Mouse (Mus musculus) heart, embryonic 11.5 days (tissue): ENCODE results near the gene Swi5. TPM values are rescaled to one million over a fixed set of nuclear protein-coding genes. Genes with fewer than 3 reads are reported as not detected.
"Not testable (repeated sequence)": the region's sequence is repeated elsewhere in the genome, so short reads cannot be mapped to it uniquely, and the experiment has no call there.

Experiments
- ATAC-seq: fragments of 200-750 bp; cut with Nextera tagmentation; replicated peaks from 2 replicates; pipeline ENCODE4 v1.8.0; 2017; ENCODE audit warnings: moderate library complexity; ENCODE audit not compliant: insufficient number of reproducible peaks, low FRiP score, low TSS enrichment
- H3K27ac ChIP-seq: fragments of 300-500 bp; sonication (generic); 2 replicates; pipeline ENCODE4 v1.5.1; 2014; ENCODE audit warnings: mild to moderate bottlenecking, low read depth, low read length
- H3K27me3 ChIP-seq: fragments of 300-500 bp; sonication (generic); 2 replicates; pipeline ENCODE4 v1.6.1; 2014; ENCODE audit warnings: mild to moderate bottlenecking, low read length, mixed read lengths; ENCODE audit not compliant: control insufficient read depth, insufficient read depth
- H3K36me3 ChIP-seq: fragments of 300-500 bp; sonication (generic); 2 replicates; pipeline ENCODE4 v1.6.1; 2014; ENCODE audit warnings: mild to moderate bottlenecking, low read length, moderate library complexity, mixed read lengths; ENCODE audit not compliant: control insufficient read depth, insufficient read depth
- H3K4me1 ChIP-seq: fragments of 300-500 bp; sonication (generic); 2 replicates; pipeline ENCODE4 v1.6.1; 2014; ENCODE audit warnings: low read length; ENCODE audit not compliant: control insufficient read depth, insufficient read depth
- H3K4me2 ChIP-seq: fragments of 300-500 bp; sonication (generic); 2 replicates; pipeline ENCODE4 v1.6.1; 2014; ENCODE audit warnings: mild to moderate bottlenecking, moderate library complexity
- H3K4me3 ChIP-seq: fragments of 300-500 bp; sonication (generic); 2 replicates; pipeline ENCODE4 v1.5.1; 2014; ENCODE audit warnings: low read depth, low read length
- H3K9ac ChIP-seq: fragments of 300-500 bp; sonication (generic); 2 replicates; pipeline ENCODE4 v1.6.1; 2014; ENCODE audit warnings: mild to moderate bottlenecking, low read depth, low read length, moderate library complexity
- H3K9me3 ChIP-seq: fragments of 300-500 bp; sonication (generic); replicated peaks from 2 replicates; pipeline ENCODE4 v1.6.1; 2016; ENCODE audit warnings: low read length; ENCODE audit not compliant: control insufficient read depth
- WGBS: fragments of 180-500 bp; shearing (Covaris S2); extraction: QIAGEN DNeasy Blood & Tissue Kit; methylation state at CpG from one replicate; pipeline ENCODE4 v1.1.7; 2014; ENCODE audit not compliant: insufficient replicate concordance; 5-methylcytosine and 5-hydroxymethylcytosine counted together
- polyA plus RNA-seq: library from polyadenylated mRNA; unstranded; fragments of >200 nt; fragmentation: Nextera tagmentation; extraction: Ambion mirVana; gene quantifications from 2 replicates; pipeline ENCODE4 v1.2.1, GENCODE M21; 2014

The Swi5 gene
- polyA plus RNA-seq, 1 experiment from 2014 or later: 125 TPM

DNA sequence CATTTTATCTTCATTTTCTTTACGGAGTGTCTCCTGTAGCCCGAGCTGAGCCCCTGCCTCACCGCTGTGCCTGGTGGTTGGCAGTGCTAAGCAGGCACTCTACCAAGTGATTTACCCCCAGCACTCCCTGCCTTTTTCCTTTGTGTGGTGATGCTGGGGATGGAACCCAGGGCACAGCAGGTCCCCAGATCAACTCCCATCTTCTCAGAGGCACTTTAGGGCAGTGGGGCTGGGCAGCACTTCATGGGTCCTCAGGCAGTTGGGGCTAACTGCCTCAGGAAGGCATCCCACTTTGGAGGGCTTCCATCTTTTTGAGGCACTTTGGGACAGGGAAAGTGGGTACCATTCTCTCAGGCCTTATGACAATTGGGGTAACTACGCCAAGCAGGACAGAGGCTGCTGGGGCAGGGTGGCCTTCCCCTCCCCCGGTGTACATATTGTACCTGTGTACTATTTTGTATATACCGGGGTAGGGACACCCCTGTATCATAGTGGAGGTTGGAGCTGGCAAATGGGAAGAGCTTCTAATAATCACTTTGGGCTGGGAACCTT, 19.4 kb upstream of the Swi5 start:
- 77% methylated on average over 6 of the region's 6 CpGs for WGBS
- H3K4me2 ChIP-seq: no peak overlapping the region
- no peaks in the 10 kb centered on the region for H3K9me3 ChIP-seq
- peaks cover 10% of the 10 kb centered on the region for H3K4me1 ChIP-seq
- no peak overlapping the region for H3K27ac ChIP-seq
- H3K27me3 ChIP-seq: peaks cover 4% of the 10 kb centered on the region
- ATAC-seq: no peak
- H3K4me3 ChIP-seq: no peak overlapping the region
- peaks cover 44% of the 10 kb centered on the region for H3K36me3 ChIP-seq
- no peak overlapping the region for H3K9ac ChIP-seq

DNA sequence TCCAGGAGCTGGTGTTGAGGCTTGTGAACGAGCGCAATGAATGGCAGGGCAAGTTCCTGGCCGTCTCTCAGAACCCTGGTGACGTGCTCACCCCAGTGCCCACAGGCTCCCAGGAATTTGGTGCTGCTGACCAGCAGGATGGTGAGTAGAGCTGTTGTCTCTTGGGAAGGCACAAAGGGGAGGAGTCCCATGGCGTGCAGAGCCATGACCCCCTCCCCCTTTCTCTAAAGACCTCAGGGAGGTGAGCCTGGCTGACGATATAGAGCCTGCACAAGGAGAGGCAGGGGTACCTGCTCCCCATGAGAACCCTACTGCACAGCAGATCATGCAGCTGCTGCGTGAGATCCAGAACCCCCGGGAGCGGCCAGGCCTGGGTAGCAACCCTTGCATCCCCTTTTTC, 18.3 kb upstream of the Swi5 start:
- Histone ChIP-seq H3K36me3 (peaks cover 49% of the 10 kb centered on the region), H3K4me2 (no peak overlapping the region), H3K27me3 (peaks cover 4% of the 10 kb centered on the region; the same call in 1 of the 2 replicates), H3K9me3 (no peaks in the 10 kb centered on the region), H3K4me3 (no peak overlapping the region), H3K9ac (no peak overlapping the region), H3K4me1 (no peaks in the 10 kb centered on the region; the same call in 1 of the 2 replicates), H3K27ac (no peak overlapping the region)
- 86% methylated on average over 9 of the region's 9 CpGs for WGBS
- ATAC-seq: no peak

DNA sequence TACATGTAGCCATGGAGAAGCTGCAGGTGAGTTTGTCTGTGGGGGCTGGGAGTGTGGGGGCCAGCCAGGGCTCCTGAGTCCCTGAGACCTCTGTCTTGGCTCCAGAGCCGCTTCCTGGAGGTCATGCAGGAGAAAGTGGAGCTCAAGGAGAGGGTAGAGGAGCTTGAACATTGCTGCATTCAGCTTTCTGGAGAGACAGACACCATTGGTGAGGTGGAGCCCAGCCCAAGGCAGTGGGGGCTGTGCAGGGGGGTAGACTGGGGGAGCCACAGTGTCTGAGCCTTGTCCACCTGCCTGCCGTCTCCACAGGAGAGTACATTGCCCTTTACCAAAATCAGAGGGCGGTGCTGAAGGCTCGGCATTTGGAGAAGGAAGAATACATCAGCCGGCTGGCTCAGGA, 17.8 kb upstream of the Swi5 start:
- no peak overlapping the region for H3K4me2 ChIP-seq
- H3K4me3 ChIP-seq: no peak overlapping the region
- no peaks in the 10 kb centered on the region for H3K4me1 ChIP-seq
- peaks cover 4% of the 10 kb centered on the region; the same call in 1 of the 2 replicates for H3K27me3 ChIP-seq
- H3K27ac ChIP-seq: no peak overlapping the region
- WGBS: 87% methylated on average over 5 of the region's 5 CpGs
- no peaks in the 10 kb centered on the region for H3K9me3 ChIP-seq
- H3K36me3 ChIP-seq: peaks cover 50% of the 10 kb centered on the region
- ATAC-seq: no peak
- H3K9ac ChIP-seq: no peak overlapping the region

- ATAC-seq: 0 out of 2 replicates have a peak, but pooled peaks have one; percentile 29
- Histone ChIP-seq H3K4me2 (no peak overlapping the region), H3K27ac (no peak overlapping the region), H3K36me3 (peaks cover 53% of the 10 kb centered on the region), H3K9ac (no peak overlapping the region), H3K27me3 (no peaks in the 10 kb centered on the region), H3K9me3 (no peaks in the 10 kb centered on the region), H3K4me1 (no peaks in the 10 kb centered on the region), H3K4me3 (no peak overlapping the region)
- WGBS: 58% methylated on average over 8 of the region's 8 CpGs
Observed at GRCm38 (mm10) chr2:32304145-32304832, 16.4 kb upstream of the Swi5 start.

DNA sequence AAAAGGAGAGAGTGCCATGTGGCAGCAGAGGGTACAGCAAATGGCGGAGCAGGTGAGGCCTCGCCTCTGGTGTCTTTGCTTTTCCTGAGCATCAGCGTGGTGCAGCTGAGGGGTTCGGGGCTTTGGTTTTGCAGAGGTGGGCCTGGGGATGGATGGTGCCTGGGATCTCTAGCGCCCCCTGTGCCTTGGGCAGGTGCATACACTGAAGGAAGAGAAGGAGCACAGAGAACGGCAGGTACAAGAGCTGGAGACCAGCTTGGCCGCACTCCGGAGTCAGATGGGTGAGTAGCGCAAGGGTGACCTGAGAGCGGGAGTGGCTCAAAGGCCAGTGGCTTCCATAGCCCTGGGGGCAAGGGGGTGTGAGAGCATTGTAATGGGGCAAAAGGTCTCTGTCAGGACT, 15.1 kb upstream of the Swi5 start:
- Histone ChIP-seq H3K4me3 (no peak overlapping the region), H3K9ac (no peak overlapping the region), H3K4me1 (no peaks in the 10 kb centered on the region), H3K9me3 (no peaks in the 10 kb centered on the region), H3K36me3 (peaks cover 56% of the 10 kb centered on the region), H3K27me3 (no peaks in the 10 kb centered on the region), H3K27ac (no peak overlapping the region), H3K4me2 (no peak overlapping the region)
- no peak for ATAC-seq
- WGBS: 94% methylated on average over 10 of the region's 10 CpGs

DNA sequence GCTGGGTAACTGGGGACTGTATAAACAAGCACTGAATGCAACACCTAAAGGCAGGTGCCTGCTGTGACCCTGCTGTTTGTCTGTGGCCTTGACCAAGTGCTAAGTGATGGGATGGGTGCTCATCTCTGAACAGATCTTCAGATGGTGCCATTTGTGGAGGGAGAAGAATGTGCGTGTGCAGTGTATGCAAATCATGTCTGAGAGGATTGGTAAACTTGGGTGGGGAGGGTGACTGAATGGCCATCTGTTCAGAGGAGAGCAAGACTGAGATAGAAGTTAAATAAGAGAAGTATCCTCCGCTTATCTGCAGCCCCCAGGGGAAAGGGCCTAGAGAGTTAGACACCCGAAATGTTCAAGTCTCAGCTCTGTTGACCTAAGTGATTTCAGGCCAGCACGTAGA, 11.6 kb upstream of the Swi5 start:
- Histone ChIP-seq H3K27ac (no peak overlapping the region), H3K4me1 (no peaks in the 10 kb centered on the region), H3K4me2 (no peak overlapping the region), H3K27me3 (no peaks in the 10 kb centered on the region), H3K9me3 (no peaks in the 10 kb centered on the region), H3K36me3 (peaks cover 43% of the 10 kb centered on the region), H3K4me3 (no peak overlapping the region), H3K9ac (no peak overlapping the region)
- WGBS: 88% methylated on average over 4 of the region's 4 CpGs
- no peak for ATAC-seq

- not testable (repeated sequence) for H3K27me3 ChIP-seq, H3K9me3 ChIP-seq, H3K4me1 ChIP-seq, H3K4me3 ChIP-seq, H3K9ac ChIP-seq, H3K27ac ChIP-seq, ATAC-seq, H3K4me2 ChIP-seq
- 83% methylated on average over 2 of the region's 2 CpGs for WGBS
- H3K36me3 ChIP-seq: peaks cover 17% of the 10 kb centered on the region
Observed at GRCm38 (mm10) chr2:32295842-32296241, 8.0 kb upstream of the Swi5 start.

DNA sequence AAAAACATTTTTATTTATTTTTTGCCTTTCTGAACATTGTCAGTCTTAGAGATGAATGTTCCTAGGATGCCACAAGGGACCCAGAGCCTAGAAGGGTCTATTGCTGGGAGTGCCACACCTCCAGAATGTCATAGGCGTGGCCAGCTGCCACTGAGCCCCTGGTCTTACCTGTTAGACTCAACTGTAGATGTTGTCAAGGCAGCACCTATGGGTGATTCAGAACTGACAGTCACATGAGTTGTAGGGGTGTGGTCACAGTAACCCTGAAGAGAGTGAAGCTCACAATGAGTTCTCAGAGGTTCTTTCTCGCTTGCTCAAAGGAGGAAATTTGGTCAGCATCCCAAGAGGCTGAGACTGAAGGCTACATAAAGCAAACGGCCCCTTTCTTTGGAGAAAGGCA, 7.4 kb upstream of the Swi5 start:
- Histone ChIP-seq H3K27me3 (no peaks in the 10 kb centered on the region), H3K4me2 (no peak overlapping the region), H3K9me3 (no peaks in the 10 kb centered on the region), H3K36me3 (peaks cover 17% of the 10 kb centered on the region), H3K9ac (no peak overlapping the region), H3K27ac (no peak overlapping the region), H3K4me3 (no peak overlapping the region), H3K4me1 (no peaks in the 10 kb centered on the region)
- 81% methylated on average over 3 of the region's 3 CpGs for WGBS
- no peak for ATAC-seq

- Histone ChIP-seq H3K36me3 (peaks cover 15% of the 10 kb centered on the region), H3K4me2 (no peak overlapping the region), H3K27me3 (no peaks in the 10 kb centered on the region), H3K9ac (no peak overlapping the region), H3K9me3 (no peaks in the 10 kb centered on the region), H3K4me3 (no peak overlapping the region), H3K4me1 (peaks cover 2% of the 10 kb centered on the region; the same call in 1 of the 2 replicates), H3K27ac (no peak overlapping the region)
- ATAC-seq: no peak
- 82% methylated on average over 8 of the region's 8 CpGs for WGBS
Observed at GRCm38 (mm10) chr2:32294348-32294747, 6.5 kb upstream of the Swi5 start.
